11 mouse cellular contexts compared by ENCODE assay signal in the genomic region with DNA sequence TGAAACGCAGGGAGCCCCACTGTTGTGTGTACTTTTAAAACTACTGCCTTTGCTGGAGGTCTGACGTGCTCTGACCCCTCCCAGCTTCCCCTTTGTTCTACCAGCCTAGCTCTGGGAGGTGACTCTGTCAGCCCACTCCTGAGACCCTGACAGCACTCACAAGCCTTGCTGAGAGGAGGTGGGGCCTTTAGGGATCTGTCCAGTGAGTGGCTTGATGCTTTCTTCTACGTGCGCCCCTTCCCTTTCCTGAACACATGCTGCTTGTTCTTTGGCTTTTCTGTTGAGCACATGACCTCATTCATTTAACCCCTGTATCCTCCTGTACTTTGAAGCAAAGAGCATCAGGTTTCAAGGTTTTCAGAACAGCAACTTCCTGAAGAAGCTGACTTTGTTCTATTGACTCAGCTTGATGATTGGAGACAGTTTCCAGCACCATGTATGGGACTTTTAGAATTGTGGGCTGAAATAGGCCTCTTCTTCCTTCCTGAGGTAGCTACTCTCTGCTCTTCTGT. TPM values are rescaled to one million over a fixed set of nuclear protein-coding genes. Genes with fewer than 3 reads are reported as not detected.
DNase-seq lines count a peak whose midpoint lies in the region; ATAC-seq lines count a peak whose summit lies in the region.
"Had no signal": no experiment of that assay in that cellular context is flagged by ENCODE, and none has a peak within 500 bp of the region (broad histone marks: within the 10 kb centered on the region; RNA-seq: fewer than 3 reads in every experiment).

No protein-coding gene starts in this region.

- 0 out of 2 replicates have a peak overlapping the region, but pooled peaks have one; percentile 36 for H3K9ac ChIP-seq in heart, embryonic 11.5 days (ENCODE audit: low read depth, low read length)
- no peak overlapping the region for H3K9ac ChIP-seq in liver, embryonic 13.5 days

- no peaks in the 10 kb centered on the region for H3K36me3 ChIP-seq in heart, embryonic 11.5 days (ENCODE audit: control insufficient read depth, insufficient read depth, low read length)
- H3K36me3 ChIP-seq in liver, embryonic 13.5 days = no peaks in the 10 kb centered on the region
- H3K36me3 ChIP-seq: G1E had no signal

- no peaks in the 10 kb centered on the region for H3K27me3 ChIP-seq in heart, embryonic 11.5 days (ENCODE audit: control insufficient read depth, insufficient read depth, low read length)
- no peaks in the 10 kb centered on the region for H3K27me3 ChIP-seq in liver, embryonic 13.5 days

- H3K9me3 ChIP-seq in heart, embryonic 11.5 days (replicated peaks; ENCODE audit: control insufficient read depth, low read length) = no peaks in the 10 kb centered on the region
- H3K9me3 ChIP-seq in liver, embryonic 13.5 days (replicated peaks) = no peaks in the 10 kb centered on the region
- H3K9me3 ChIP-seq: G1E had no signal

- WGBS in heart, embryonic 11.5 days (ENCODE audit: insufficient replicate concordance) = 47% methylated on average over 4 of the region's 4 CpGs
- 39% methylated on average over 4 of the region's 4 CpGs for WGBS in liver, embryonic 13.5 days (ENCODE audit: insufficient replicate concordance)

- ATAC-seq in heart, embryonic 11.5 days (replicated peaks; ENCODE audit: insufficient number of reproducible peaks, low FRiP score, low TSS enrichment) = 0 out of 2 replicates have a peak, but pooled peaks have one; percentile 19
- no peak for ATAC-seq in liver, embryonic 13.5 days (ENCODE audit: low read depth)

- peak overlapping the region; percentile 75 for H3K27ac ChIP-seq in heart, embryonic 11.5 days (ENCODE audit: low read depth, low read length)
- 0 out of 2 replicates have a peak overlapping the region, but pooled peaks have one; percentile 19 for H3K27ac ChIP-seq in liver, embryonic 13.5 days

- no peak for DNase-seq in heart, adult 8-10 months (ENCODE audit: low spot score)
- DNase-seq in 3T3-L1 (ENCODE audit: low read depth, low spot score) = peak; percentile 54
- peak; percentile 59 for DNase-seq in embryo, embryonic 10.5 days (ENCODE audit: low spot score)
- DNase-seq in liver, embryonic 13.5 days = no peak
- DNase-seq in cerebellum, postnatal 10 days = no peak
- no peak for DNase-seq in ovary, postnatal 10 days (ENCODE audit: low spot score)
- no peak for DNase-seq in layer of hippocampus, adult 11-12 months (ENCODE audit: low spot score)
- DNase-seq: cerebellum, postnatal 36 days; kidney, adult 18-20 months had no signal

- H3K4me2 ChIP-seq in heart, embryonic 11.5 days = no peak overlapping the region
- H3K4me2 ChIP-seq in liver, embryonic 13.5 days = no peak overlapping the region

- H3K4me3 ChIP-seq in heart, embryonic 11.5 days (ENCODE audit: low read depth, low read length) = no peak overlapping the region
- H3K4me3 ChIP-seq in liver, embryonic 13.5 days (replicated peaks) = no peak overlapping the region

- peaks cover 14% of the 10 kb centered on the region for H3K4me1 ChIP-seq in heart, embryonic 11.5 days (ENCODE audit: control insufficient read depth, insufficient read depth, low read length)
- peaks cover 16% of the 10 kb centered on the region for H3K4me1 ChIP-seq in liver, embryonic 13.5 days (replicated peaks)

RNA-seq across cellular contexts. Expression of gene Ankrd2, which starts 16.7 kb away (rescaled TPM):
- polyA plus RNA-seq in heart, embryonic 11.5 days (2014; fragmentation: Nextera tagmentation; extraction: Ambion mirVana) = not detected in 2 replicates
- total RNA-seq in heart, adult 8-10 months (2022) = under 1 TPM in 3 of 4 experiments, not detected in 1; 0.49 to 0.63 (median 0.53) TPM
- 0.15 and 0.16 TPM in 2 replicates for polyA plus RNA-seq in liver, embryonic 13.5 days (2015; fragmentation: Nextera tagmentation; extraction: Ambion mirVana)
- total RNA-seq: G1E had no signal
- polyA plus RNA-seq: G1E had no signal

RNA-seq across cellular contexts. Expression of gene Hoga1, which starts 26.3 kb away (rescaled TPM):
- polyA plus RNA-seq in heart, embryonic 11.5 days (2014; fragmentation: Nextera tagmentation; extraction: Ambion mirVana) = 0.72 and 1.6 TPM in 2 replicates
- 1 to 10 TPM in 3 of 4 experiments, under 1 TPM in 1; 0.92 to 2.5 (median 1.5) TPM for total RNA-seq in heart, adult 8-10 months (2022)
- polyA plus RNA-seq in liver, embryonic 13.5 days (2015; fragmentation: Nextera tagmentation; extraction: Ambion mirVana) = 21.6 and 21.9 TPM in 2 replicates
- total RNA-seq: G1E had no signal
- polyA plus RNA-seq: G1E had no signal

RNA-seq across cellular contexts. Expression of gene 4933411K16Rik, which starts 33.0 kb away (rescaled TPM):
- not detected in 2 replicates for polyA plus RNA-seq in heart, embryonic 11.5 days (2014; fragmentation: Nextera tagmentation; extraction: Ambion mirVana)
- under 1 TPM in 2 of 4 experiments, not detected in 2; 0.22 to 0.31 TPM for total RNA-seq in heart, adult 8-10 months (2022)
- 0.15 TPM in 1 of 2 replicates, not detected in the other for polyA plus RNA-seq in liver, embryonic 13.5 days (2015; fragmentation: Nextera tagmentation; extraction: Ambion mirVana)
- total RNA-seq: G1E had no signal
- polyA plus RNA-seq: G1E had no signal

RNA-seq across cellular contexts. Expression of gene Ubtd1, which starts 37.5 kb away (rescaled TPM):
- polyA plus RNA-seq in heart, embryonic 11.5 days (2014; fragmentation: Nextera tagmentation; extraction: Ambion mirVana) = 9.7 and 10.2 TPM in 2 replicates
- total RNA-seq in heart, adult 8-10 months (2022) = 10 to 100 TPM; 15.9 to 18.2 (median 16.5) TPM
- 3.3 and 3.9 TPM in 2 replicates for polyA plus RNA-seq in liver, embryonic 13.5 days (2015; fragmentation: Nextera tagmentation; extraction: Ambion mirVana)

RNA-seq across cellular contexts. Expression of gene Mms19, which starts 38.1 kb away (rescaled TPM):
- 24.8 and 26.9 TPM in 2 replicates for polyA plus RNA-seq in heart, embryonic 11.5 days (2014; fragmentation: Nextera tagmentation; extraction: Ambion mirVana)
- 10 to 100 TPM; 16.0 to 23.9 (median 20.6) TPM for total RNA-seq in heart, adult 8-10 months (2022)
- 10.4 and 13.5 TPM in 2 replicates for polyA plus RNA-seq in liver, embryonic 13.5 days (2015; fragmentation: Nextera tagmentation; extraction: Ambion mirVana)

Comparison
In these comparisons a context has a peak if more than half of its experiments do, and no peak if none do; other contexts are left out.
1. DNase-seq: peak in 3T3-L1 (single experiment) and embryo, embryonic 10.5 days (single experiment); none in heart, adult 8-10 months (single experiment), liver, embryonic 13.5 days (single experiment), cerebellum, postnatal 10 days (0 of 2), ovary, postnatal 10 days (single experiment) and layer of hippocampus, adult 11-12 months (single experiment).